Mouse (Mus musculus): ENCODE measurements at regions not wholly inside any gene's neighbourhood (a gene's known extent, or its start where the extent isn't known, plus 50 kb on each side); places are given as distances from the start of the nearest gene placed in this dataset.
A peak's percentile ranks its signal among the peaks of the same experiment; 100 is the strongest.

- Histone ChIP-seq H3K9me3 (ENCODE audit: control insufficient read depth, low read length) (no peaks in the 10 kb centered on the region), H3K36me3 (ENCODE audit: control insufficient read depth, insufficient read depth, low read length) (no peaks in the 10 kb centered on the region), H3K4me1 (replicated peaks; ENCODE audit: control insufficient read depth, insufficient read depth) (no peaks in the 10 kb centered on the region), H3K27me3 (ENCODE audit: control insufficient read depth, insufficient read depth, low read length) (no peaks in the 10 kb centered on the region), H3K4me3 (ENCODE audit: low read depth, low read length) (no peak overlapping the region), H3K27ac (replicated peaks) (peak overlapping the region; percentile 13; the same call in 1 of the 2 replicates), H3K4me2 (replicated peaks; ENCODE audit: low read depth) (no peak overlapping the region), H3K9ac (ENCODE audit: low read length) (no peak overlapping the region)
- WGBS = 42% methylated on average over 3 of the region's 3 CpGs
- DNase-seq (ENCODE audit: low spot score) = no peak
- TF ChIP-seq CTCF (IDR thresholded peaks at IDR 0.05; ENCODE audit: low read depth) (no peak), EP300 (optimal IDR thresholded peaks at IDR 0.05) (no peak)
- no peak for ATAC-seq (ENCODE audit: low FRiP score, low TSS enrichment)
Measured at GRCm38 (mm10) chr14:99509696-99510536, 211.4 kb downstream of the Klf5 start.

GRCm38 (mm10) chr14:99515474-99515873, 217.0 kb downstream of the Klf5 start:
- WGBS = 61% methylated on average over 1 of the region's 1 CpGs
- H3K36me3 ChIP-seq (ENCODE audit: control insufficient read depth, insufficient read depth, low read length) = no peaks in the 10 kb centered on the region
- no peak for TF ChIP-seq CTCF (IDR thresholded peaks at IDR 0.05; ENCODE audit: low read depth)
- TF ChIP-seq EP300 (optimal IDR thresholded peaks at IDR 0.05) = no peak
- no peak overlapping the region for H3K9ac ChIP-seq (ENCODE audit: low read length)
- no peaks in the 10 kb centered on the region for H3K4me1 ChIP-seq (replicated peaks; ENCODE audit: control insufficient read depth, insufficient read depth)
- no peak overlapping the region for H3K4me2 ChIP-seq (replicated peaks; ENCODE audit: low read depth)
- H3K4me3 ChIP-seq (ENCODE audit: low read depth, low read length) = no peak overlapping the region
- H3K27me3 ChIP-seq (ENCODE audit: control insufficient read depth, insufficient read depth, low read length) = no peaks in the 10 kb centered on the region
- H3K27ac ChIP-seq (replicated peaks) = no peak overlapping the region
- ATAC-seq (ENCODE audit: low FRiP score, low TSS enrichment) (peak; percentile 71), DNase-seq (ENCODE audit: low spot score) (no peak)
- no peaks in the 10 kb centered on the region for H3K9me3 ChIP-seq (ENCODE audit: control insufficient read depth, low read length)

GRCm38 (mm10) chr14:99516703-99517102, 218.2 kb downstream of the Klf5 start:
- no peak overlapping the region for H3K9ac ChIP-seq (ENCODE audit: low read length)
- H3K27me3 ChIP-seq (ENCODE audit: control insufficient read depth, insufficient read depth, low read length) = no peaks in the 10 kb centered on the region
- WGBS = 77% methylated on average over 6 of the region's 6 CpGs
- ATAC-seq (ENCODE audit: low FRiP score, low TSS enrichment) (no peak), DNase-seq (ENCODE audit: low spot score) (peak; percentile 27)
- H3K4me1 ChIP-seq (replicated peaks; ENCODE audit: control insufficient read depth, insufficient read depth) = no peaks in the 10 kb centered on the region
- H3K4me3 ChIP-seq (ENCODE audit: low read depth, low read length) = no peak overlapping the region
- no peaks in the 10 kb centered on the region for H3K36me3 ChIP-seq (ENCODE audit: control insufficient read depth, insufficient read depth, low read length)
- H3K4me2 ChIP-seq (replicated peaks; ENCODE audit: low read depth) = no peak overlapping the region
- TF ChIP-seq EP300 (optimal IDR thresholded peaks at IDR 0.05) = no peak
- TF ChIP-seq CTCF (IDR thresholded peaks at IDR 0.05; ENCODE audit: low read depth) = no peak
- no peaks in the 10 kb centered on the region for H3K9me3 ChIP-seq (ENCODE audit: control insufficient read depth, low read length)
- H3K27ac ChIP-seq (replicated peaks) = no peak overlapping the region

GRCm38 (mm10) chr14:99520343-99520742, 221.9 kb downstream of the Klf5 start:
- Histone ChIP-seq H3K4me3 (ENCODE audit: low read depth, low read length) (no peak overlapping the region), H3K36me3 (ENCODE audit: control insufficient read depth, insufficient read depth, low read length) (no peaks in the 10 kb centered on the region), H3K27me3 (ENCODE audit: control insufficient read depth, insufficient read depth, low read length) (no peaks in the 10 kb centered on the region), H3K27ac (replicated peaks) (no peak overlapping the region), H3K9ac (ENCODE audit: low read length) (no peak overlapping the region), H3K4me2 (replicated peaks; ENCODE audit: low read depth) (no peak overlapping the region), H3K4me1 (replicated peaks; ENCODE audit: control insufficient read depth, insufficient read depth) (no peaks in the 10 kb centered on the region), H3K9me3 (ENCODE audit: control insufficient read depth, low read length) (no peaks in the 10 kb centered on the region)
- DNase-seq (ENCODE audit: low spot score) (no peak), ATAC-seq (ENCODE audit: low FRiP score, low TSS enrichment) (no peak)
- WGBS = 75% methylated on average over 6 of the region's 6 CpGs
- TF ChIP-seq EP300 (optimal IDR thresholded peaks at IDR 0.05) = no peak
- TF ChIP-seq CTCF (IDR thresholded peaks at IDR 0.05; ENCODE audit: low read depth) = no peak

GRCm38 (mm10) chr14:99521954-99522523, 223.5 kb downstream of the Klf5 start:
- 91% methylated on average over 13 of the region's 13 CpGs for WGBS
- Histone ChIP-seq H3K27ac (replicated peaks) (no peak overlapping the region), H3K4me3 (ENCODE audit: low read depth, low read length) (no peak overlapping the region), H3K27me3 (ENCODE audit: control insufficient read depth, insufficient read depth, low read length) (no peaks in the 10 kb centered on the region), H3K36me3 (ENCODE audit: control insufficient read depth, insufficient read depth, low read length) (no peaks in the 10 kb centered on the region), H3K4me2 (replicated peaks; ENCODE audit: low read depth) (no peak overlapping the region), H3K4me1 (replicated peaks; ENCODE audit: control insufficient read depth, insufficient read depth) (no peaks in the 10 kb centered on the region), H3K9ac (ENCODE audit: low read length) (no peak overlapping the region), H3K9me3 (ENCODE audit: control insufficient read depth, low read length) (no peaks in the 10 kb centered on the region)
- DNase-seq (ENCODE audit: low spot score) = no peak
- no peak for TF ChIP-seq CTCF (IDR thresholded peaks at IDR 0.05; ENCODE audit: low read depth)
- TF ChIP-seq EP300 (optimal IDR thresholded peaks at IDR 0.05) = no peak
- ATAC-seq (ENCODE audit: low FRiP score, low TSS enrichment) = no peak

- H3K27ac ChIP-seq (replicated peaks) = no peak overlapping the region
- no peak overlapping the region for H3K4me3 ChIP-seq (ENCODE audit: low read depth, low read length)
- H3K4me2 ChIP-seq (replicated peaks; ENCODE audit: low read depth) = no peak overlapping the region
- H3K9ac ChIP-seq (ENCODE audit: low read length) = no peak overlapping the region
- no peak for TF ChIP-seq EP300 (optimal IDR thresholded peaks at IDR 0.05)
- no peak for TF ChIP-seq CTCF (IDR thresholded peaks at IDR 0.05; ENCODE audit: low read depth)
- H3K36me3 ChIP-seq (ENCODE audit: control insufficient read depth, insufficient read depth, low read length) = no peaks in the 10 kb centered on the region
- no peaks in the 10 kb centered on the region for H3K9me3 ChIP-seq (ENCODE audit: control insufficient read depth, low read length)
- 83% methylated on average over 6 of the region's 6 CpGs for WGBS
- no peaks in the 10 kb centered on the region for H3K4me1 ChIP-seq (replicated peaks; ENCODE audit: control insufficient read depth, insufficient read depth)
- ATAC-seq (ENCODE audit: low FRiP score, low TSS enrichment) = no peak
- DNase-seq (ENCODE audit: low spot score) = no peak
- no peaks in the 10 kb centered on the region for H3K27me3 ChIP-seq (ENCODE audit: control insufficient read depth, insufficient read depth, low read length)
Measured at GRCm38 (mm10) chr14:99535781-99536180, 237.3 kb downstream of the Klf5 start.
